Mouse (Mus musculus) liver, adult 2 months (tissue): ENCODE results near the gene Ppp3cb.

Experiments
- CTCF ChIP-seq: fragments of 200-500 bp; IDR thresholded peaks from 2 replicates; pipeline ENCODE4 v1.5.1; 2011; ENCODE audit warnings: low read depth, low read length, control low read depth
- POLR2A ChIP-seq: fragments of 200-500 bp; IDR thresholded peaks from 2 replicates; pipeline ENCODE4 v1.6.1; 2011; ENCODE audit warnings: low read length, control low read depth; ENCODE audit not compliant: insufficient read depth; ENCODE audit errors: extremely low read depth

DNA sequence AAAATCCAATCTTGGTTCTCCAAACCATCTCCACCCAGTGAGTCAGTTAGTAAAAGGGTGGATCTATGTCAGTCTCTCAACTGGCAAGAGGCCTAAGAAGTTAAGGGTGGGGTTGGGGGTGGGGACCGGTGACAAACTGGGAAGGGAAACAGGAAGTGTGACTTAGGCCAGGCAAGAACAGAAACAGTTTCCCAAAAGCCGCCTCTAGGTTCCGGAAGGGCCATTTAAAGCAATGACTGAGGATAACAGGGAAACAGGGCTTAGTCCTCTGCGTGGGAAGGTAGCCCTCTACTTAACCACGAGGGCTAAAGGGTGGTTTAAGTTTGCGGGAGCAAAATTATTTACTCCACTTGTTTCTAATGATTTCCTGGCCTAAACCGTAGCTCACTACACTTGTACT lies 67.6 kb downstream of the Ppp3cb start:
- TF ChIP-seq CTCF, result no peak
- TF ChIP-seq POLR2A, result no peak
